Mouse (Mus musculus): ENCODE results near the gene Gcfc2. TPM values are rescaled to one million over a fixed set of nuclear protein-coding genes. Genes with fewer than 3 reads are reported as not detected.

The Gcfc2 gene
- polyA plus RNA-seq, 1 experiment: 31.6 TPM

DNA sequence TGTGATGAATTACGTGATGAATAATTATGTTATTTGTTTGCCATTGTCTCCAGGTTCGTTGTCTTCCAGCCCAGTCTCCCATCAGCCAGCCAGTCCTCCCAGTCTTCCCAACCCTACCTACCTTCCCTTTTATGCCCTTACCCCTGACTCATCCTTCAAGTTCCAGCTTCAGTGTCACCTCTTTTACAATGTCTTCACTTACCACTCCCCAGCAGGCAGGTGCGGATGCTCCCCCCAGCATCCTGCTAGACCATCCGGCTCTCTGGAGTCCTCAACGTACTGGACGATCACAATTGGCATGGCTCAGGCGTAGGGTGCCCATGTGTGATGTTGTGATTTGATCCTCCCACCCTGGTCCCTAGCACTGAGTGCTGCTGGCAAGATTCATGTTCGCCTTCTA is 62.7 kb downstream of the Gcfc2 start:
- Histone ChIP-seq H3K27me3 (ENCODE audit: control insufficient read depth, insufficient read depth, low read length, poor library complexity, severe bottlenecking) (no peaks in the 10 kb centered on the region), H3K27ac (ENCODE audit: insufficient read depth, low read length) (no peak overlapping the region), H3K9ac (ENCODE audit: low read depth, poor library complexity, severe bottlenecking) (no peak overlapping the region), H3K4me1 (ENCODE audit: control insufficient read depth, insufficient read depth, low read length) (no peaks in the 10 kb centered on the region), H3K36me3 (ENCODE audit: control insufficient read depth, insufficient read depth, low read length, poor library complexity, severe bottlenecking) (no peaks in the 10 kb centered on the region), H3K4me3 (ENCODE audit: low read depth, low read length) (no peak overlapping the region), H3K9me3 (replicated peaks; ENCODE audit: control insufficient read depth, insufficient read depth, low read length, poor library complexity, severe bottlenecking) (0 out of 2 replicates have a peak, but pooled peaks cover 3% of the 10 kb centered on the region)
- TF ChIP-seq EP300 (IDR thresholded peaks at IDR 0.05; ENCODE audit: insufficient read depth, low read depth, low read length): no peak
- TF ChIP-seq POLR2A (IDR thresholded peaks at IDR 0.05; ENCODE audit: insufficient read depth, low read length): no peak
- no peak for TF ChIP-seq CTCF (IDR thresholded peaks at IDR 0.05; ENCODE audit: low read depth, low read length)

DNA sequence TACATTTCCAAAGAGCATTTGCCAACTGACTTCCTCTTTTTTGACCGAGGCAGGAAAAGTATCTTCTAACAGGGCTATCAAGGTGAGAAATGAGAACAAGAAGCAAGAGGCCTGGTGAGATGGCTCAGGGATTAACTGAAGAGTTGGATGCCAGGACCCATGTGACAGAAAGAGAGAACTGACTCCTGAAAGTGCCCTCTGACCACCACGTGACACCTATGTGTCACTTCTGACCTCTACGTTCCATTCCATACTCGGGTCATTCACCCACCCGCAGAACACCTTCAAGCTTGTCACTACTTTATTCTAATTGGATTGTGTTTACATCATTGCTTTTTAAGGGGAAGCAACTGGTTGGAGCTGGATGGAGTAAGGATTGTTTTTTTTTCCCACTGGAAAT is 63.1 kb downstream of the Gcfc2 start:
- no peaks in the 10 kb centered on the region for H3K36me3 ChIP-seq (ENCODE audit: control insufficient read depth, insufficient read depth, low read length, poor library complexity, severe bottlenecking)
- 0 out of 2 replicates have a peak, but pooled peaks cover 3% of the 10 kb centered on the region for H3K9me3 ChIP-seq (replicated peaks; ENCODE audit: control insufficient read depth, insufficient read depth, low read length, poor library complexity, severe bottlenecking)
- H3K9ac ChIP-seq (ENCODE audit: low read depth, poor library complexity, severe bottlenecking): no peak overlapping the region
- H3K4me1 ChIP-seq (ENCODE audit: control insufficient read depth, insufficient read depth, low read length): no peaks in the 10 kb centered on the region
- no peak overlapping the region for H3K27ac ChIP-seq (ENCODE audit: insufficient read depth, low read length)
- no peaks in the 10 kb centered on the region for H3K27me3 ChIP-seq (ENCODE audit: control insufficient read depth, insufficient read depth, low read length, poor library complexity, severe bottlenecking)
- TF ChIP-seq POLR2A (IDR thresholded peaks at IDR 0.05; ENCODE audit: insufficient read depth, low read length): no peak
- TF ChIP-seq EP300 (IDR thresholded peaks at IDR 0.05; ENCODE audit: insufficient read depth, low read depth, low read length): no peak
- no peak for TF ChIP-seq CTCF (IDR thresholded peaks at IDR 0.05; ENCODE audit: low read depth, low read length)
- H3K4me3 ChIP-seq (ENCODE audit: low read depth, low read length): no peak overlapping the region

DNA sequence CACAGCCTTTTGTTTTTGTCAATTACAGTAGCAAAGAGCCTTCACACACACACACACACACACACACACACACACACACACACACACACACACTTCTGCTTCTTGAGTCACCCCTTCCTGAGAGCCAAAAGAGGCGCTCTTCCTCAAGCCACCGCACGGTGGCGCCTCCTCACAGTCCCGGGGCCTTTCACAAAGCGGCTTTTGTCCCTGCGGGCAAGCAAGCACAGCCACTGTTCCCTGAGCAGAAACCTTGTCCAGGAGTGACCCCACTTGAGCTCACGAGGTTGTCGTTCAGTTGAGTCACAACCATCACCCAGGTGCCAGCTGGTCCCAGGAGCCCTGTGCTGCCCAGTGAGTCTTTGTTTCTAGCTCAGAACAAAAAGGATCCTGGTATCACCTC is 63.5 kb downstream of the Gcfc2 start:
- TF ChIP-seq CTCF (IDR thresholded peaks at IDR 0.05; ENCODE audit: low read depth, low read length): peak; percentile 77
- TF ChIP-seq EP300 (IDR thresholded peaks at IDR 0.05; ENCODE audit: insufficient read depth, low read depth, low read length): no peak
- H3K4me1 ChIP-seq (ENCODE audit: control insufficient read depth, insufficient read depth, low read length): no peaks in the 10 kb centered on the region
- no peak overlapping the region for H3K27ac ChIP-seq (ENCODE audit: insufficient read depth, low read length)
- no peak overlapping the region for H3K4me3 ChIP-seq (ENCODE audit: low read depth, low read length)
- no peaks in the 10 kb centered on the region for H3K36me3 ChIP-seq (ENCODE audit: control insufficient read depth, insufficient read depth, low read length, poor library complexity, severe bottlenecking)
- H3K9me3 ChIP-seq (replicated peaks; ENCODE audit: control insufficient read depth, insufficient read depth, low read length, poor library complexity, severe bottlenecking): 0 out of 2 replicates have a peak, but pooled peaks cover 3% of the 10 kb centered on the region
- no peaks in the 10 kb centered on the region for H3K27me3 ChIP-seq (ENCODE audit: control insufficient read depth, insufficient read depth, low read length, poor library complexity, severe bottlenecking)
- no peak overlapping the region for H3K9ac ChIP-seq (ENCODE audit: low read depth, poor library complexity, severe bottlenecking)

DNA sequence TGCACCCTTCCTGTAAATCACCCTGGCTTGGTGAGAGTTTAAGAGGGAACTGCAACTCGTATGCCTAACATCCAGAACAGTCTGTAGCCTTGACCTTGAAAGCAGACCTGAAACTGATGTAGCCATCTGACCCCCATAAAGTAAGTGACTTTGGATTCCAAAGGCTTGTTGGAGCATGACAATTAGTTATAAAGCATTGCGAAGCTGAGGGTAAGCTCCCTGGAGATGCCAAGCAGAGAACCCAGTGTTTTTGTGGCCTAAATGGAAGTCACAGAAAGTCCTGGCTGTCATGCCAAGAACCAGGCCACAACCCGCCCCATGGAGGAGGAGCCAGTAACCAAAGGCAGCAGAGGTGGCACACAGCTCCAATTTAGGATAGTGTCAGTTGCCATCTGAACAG is 64.1 kb downstream of the Gcfc2 start:
- Histone ChIP-seq H3K9ac (ENCODE audit: low read depth, poor library complexity, severe bottlenecking) (no peak overlapping the region), H3K27ac (ENCODE audit: insufficient read depth, low read length) (no peak overlapping the region), H3K27me3 (ENCODE audit: control insufficient read depth, insufficient read depth, low read length, poor library complexity, severe bottlenecking) (no peaks in the 10 kb centered on the region), H3K4me1 (ENCODE audit: control insufficient read depth, insufficient read depth, low read length) (no peaks in the 10 kb centered on the region), H3K9me3 (replicated peaks; ENCODE audit: control insufficient read depth, insufficient read depth, low read length, poor library complexity, severe bottlenecking) (no peaks in the 10 kb centered on the region), H3K36me3 (ENCODE audit: control insufficient read depth, insufficient read depth, low read length, poor library complexity, severe bottlenecking) (no peaks in the 10 kb centered on the region), H3K4me3 (ENCODE audit: low read depth, low read length) (no peak overlapping the region)
- TF ChIP-seq POLR2A (IDR thresholded peaks at IDR 0.05; ENCODE audit: insufficient read depth, low read length): no peak
- TF ChIP-seq EP300 (IDR thresholded peaks at IDR 0.05; ENCODE audit: insufficient read depth, low read depth, low read length): no peak
- TF ChIP-seq CTCF (IDR thresholded peaks at IDR 0.05; ENCODE audit: low read depth, low read length): no peak

DNA sequence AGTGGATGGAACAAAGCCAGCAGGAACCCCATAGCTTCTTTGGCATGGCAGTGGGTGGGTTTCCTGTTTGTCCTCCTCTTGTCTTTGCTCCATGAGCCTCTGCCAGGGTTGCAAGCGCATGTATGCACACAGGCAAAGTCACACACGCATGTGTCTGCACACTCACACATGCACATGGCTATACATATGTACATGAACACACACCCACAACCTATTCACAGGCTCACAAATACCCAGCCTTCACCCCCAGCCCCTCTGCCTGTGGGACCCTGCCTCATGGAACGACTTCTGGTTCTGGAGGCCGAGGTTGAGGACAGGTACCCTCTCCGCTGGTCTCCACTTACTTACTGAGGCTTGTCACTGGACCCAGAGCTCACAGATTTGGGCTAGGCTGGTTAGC is 64.9 kb downstream of the Gcfc2 start:
- Histone ChIP-seq H3K9ac (ENCODE audit: low read depth, poor library complexity, severe bottlenecking) (no peak overlapping the region), H3K36me3 (ENCODE audit: control insufficient read depth, insufficient read depth, low read length, poor library complexity, severe bottlenecking) (no peaks in the 10 kb centered on the region), H3K4me1 (ENCODE audit: control insufficient read depth, insufficient read depth, low read length) (no peaks in the 10 kb centered on the region), H3K9me3 (replicated peaks; ENCODE audit: control insufficient read depth, insufficient read depth, low read length, poor library complexity, severe bottlenecking) (no peaks in the 10 kb centered on the region), H3K27me3 (ENCODE audit: control insufficient read depth, insufficient read depth, low read length, poor library complexity, severe bottlenecking) (no peaks in the 10 kb centered on the region), H3K4me3 (ENCODE audit: low read depth, low read length) (no peak overlapping the region), H3K27ac (ENCODE audit: insufficient read depth, low read length) (no peak overlapping the region)
- TF ChIP-seq EP300 (IDR thresholded peaks at IDR 0.05; ENCODE audit: insufficient read depth, low read depth, low read length) (no peak), CTCF (IDR thresholded peaks at IDR 0.05; ENCODE audit: low read depth, low read length) (no peak), POLR2A (IDR thresholded peaks at IDR 0.05; ENCODE audit: insufficient read depth, low read length) (no peak)

DNA sequence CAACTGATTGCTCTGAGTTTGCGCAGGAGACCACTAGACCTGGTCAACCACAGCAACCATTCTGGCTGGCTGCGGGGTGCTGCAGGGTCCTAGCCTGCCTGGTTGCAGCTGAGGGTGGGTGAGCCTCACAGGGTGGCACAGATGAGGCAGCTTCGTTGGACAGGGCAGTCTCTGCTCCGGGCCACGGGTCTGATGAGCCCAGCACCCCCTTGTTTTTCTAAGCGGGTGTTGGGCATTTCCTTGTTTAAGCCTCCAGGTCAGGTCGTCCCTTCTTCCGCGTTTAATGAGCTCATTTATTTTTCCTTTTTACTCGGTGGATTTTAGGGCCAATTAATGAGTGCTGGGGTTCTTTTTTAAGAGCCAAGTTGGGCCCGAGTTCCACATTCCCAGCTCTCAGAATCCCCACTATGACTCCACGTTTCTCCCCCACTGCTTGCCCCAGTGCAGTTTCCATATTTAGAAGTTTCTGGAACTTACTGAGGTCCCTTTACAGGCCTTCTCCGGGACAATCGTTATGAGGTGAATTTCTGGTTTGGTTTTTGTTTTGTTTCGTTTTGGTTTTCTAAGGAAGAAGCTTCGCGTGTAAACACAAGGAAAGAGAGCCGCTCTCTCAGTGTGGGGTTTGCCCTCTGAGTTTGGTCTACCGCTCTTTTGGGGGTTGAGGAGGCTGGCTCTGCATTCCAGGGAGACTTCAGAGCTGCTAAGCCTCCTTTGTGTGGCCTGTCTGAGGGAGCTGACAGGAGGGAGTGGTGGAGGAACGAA is 66.8 kb downstream of the Gcfc2 start:
- H3K4me1 ChIP-seq (ENCODE audit: control insufficient read depth, insufficient read depth, low read length): no peaks in the 10 kb centered on the region
- no peaks in the 10 kb centered on the region for H3K9me3 ChIP-seq (replicated peaks; ENCODE audit: control insufficient read depth, insufficient read depth, low read length, poor library complexity, severe bottlenecking)
- no peak overlapping the region for H3K27ac ChIP-seq (ENCODE audit: insufficient read depth, low read length)
- no peaks in the 10 kb centered on the region for H3K36me3 ChIP-seq (ENCODE audit: control insufficient read depth, insufficient read depth, low read length, poor library complexity, severe bottlenecking)
- no peak overlapping the region for H3K4me3 ChIP-seq (ENCODE audit: low read depth, low read length)
- TF ChIP-seq EP300 (IDR thresholded peaks at IDR 0.05; ENCODE audit: insufficient read depth, low read depth, low read length) (no peak), CTCF (IDR thresholded peaks at IDR 0.05; ENCODE audit: low read depth, low read length) (no peak), POLR2A (IDR thresholded peaks at IDR 0.05; ENCODE audit: insufficient read depth, low read length) (no peak)
- no peaks in the 10 kb centered on the region for H3K27me3 ChIP-seq (ENCODE audit: control insufficient read depth, insufficient read depth, low read length, poor library complexity, severe bottlenecking)
- no peak overlapping the region for H3K9ac ChIP-seq (ENCODE audit: low read depth, poor library complexity, severe bottlenecking)

Other genes starting within 250 kb of the Gcfc2 start
- gene Mrpl19, start 42.3 kb downstream of the Gcfc2 start, polyA plus RNA-seq (2011; ENCODE audit: insufficient read depth, insufficient read length, low read depth, missing spikeins): 20.9 and 26.3 TPM in 2 replicates
- gene Eva1a, start 117.4 kb downstream of the Gcfc2 start, polyA plus RNA-seq (2011; ENCODE audit: insufficient read depth, insufficient read length, low read depth, missing spikeins): 0.79 and 2.2 TPM in 2 replicates